Mouse (Mus musculus): ENCODE measurements around the gene 5031410I06Rik. TPM values are rescaled to one million over a fixed set of nuclear protein-coding genes. Genes with fewer than 3 reads are reported as not detected.
A peak's percentile ranks its signal among the peaks of the same experiment; 100 is the strongest.
"Not testable (repeated sequence)": the region's sequence is repeated elsewhere in the genome, so short reads cannot be mapped to it uniquely, and the experiment has no call there.

5031410I06Rik gene
- not detected for total RNA-seq (2021)
- long read RNA-seq, experiment 1: 0 reads
- long read RNA-seq, experiment 2: 0 reads

GRCm38 (mm10) chr5:26105262-26105661 lies at the start of gene 5031410I06Rik:
Gene 5031410I06Rik (minus strand): TSS chr5:26105362.
- not testable (repeated sequence) for DNase-seq

DNA sequence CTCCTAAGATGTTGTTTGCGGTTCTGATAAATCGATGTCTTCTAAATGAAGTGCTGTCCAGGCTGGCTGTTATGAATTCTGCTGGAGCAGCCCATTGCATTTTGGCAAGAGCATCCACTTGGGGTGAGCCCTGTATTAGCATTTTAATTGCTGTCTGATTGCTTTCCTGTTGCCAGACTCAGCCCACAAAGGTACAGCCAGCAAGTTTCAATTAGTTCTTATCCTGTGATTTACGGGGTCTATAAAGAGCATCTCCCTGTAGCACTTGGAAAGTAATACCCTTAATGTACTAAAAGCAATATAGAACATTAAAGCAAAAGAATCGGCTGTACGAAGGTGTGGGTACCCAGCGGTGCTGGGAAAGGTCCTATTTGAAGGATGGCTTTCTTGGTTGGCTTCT lies 37.7 kb upstream of the 5031410I06Rik start:
- DNase-seq: no peak

GRCm38 (mm10) chr5:26121321-26121720 lies 16.2 kb upstream of the 5031410I06Rik start, which contains the start of gene Gm10220:
Gene Gm10220 (minus strand): TSS chr5:26121421.
- DNase-seq: not testable (repeated sequence)

- not testable (repeated sequence) for DNase-seq
These were observed 16.0 kb downstream of the 5031410I06Rik start, which contains the start of gene Gm10471 for GRCm38 (mm10) chr5:26089191-26089590. Gene Gm10471 (minus strand): TSS chr5:26089291.

- DNase-seq: not testable (repeated sequence)
These were observed 26.1 kb downstream of the 5031410I06Rik start for GRCm38 (mm10) chr5:26079023-26079422.

- DNase-seq: peak; percentile 2
These were observed 34.4 kb downstream of the 5031410I06Rik start for GRCm38 (mm10) chr5:26070716-26071115.

- not testable (repeated sequence) for DNase-seq
These were observed 46.7 kb downstream of the 5031410I06Rik start, which contains the start of gene Gm7347 for GRCm38 (mm10) chr5:26058481-26058880. Gene Gm7347 (minus strand): TSS chr5:26058581.

Other genes starting within 250 kb of the 5031410I06Rik start
- gene Gm21663, start 163.0 kb downstream of the 5031410I06Rik start, total RNA-seq (2021): not detected
- gene Gm21671, start 150.9 kb downstream of the 5031410I06Rik start, total RNA-seq (2021): not detected
- gene Gm21680, start 132.7 kb downstream of the 5031410I06Rik start, total RNA-seq (2021): not detected
- not detected for gene Gm21698, start 116.7 kb downstream of the 5031410I06Rik start, total RNA-seq (2021)
- gene Gm1979, start 100.6 kb downstream of the 5031410I06Rik start, total RNA-seq (2021): not detected
- gene Gm5862, start 82.4 kb downstream of the 5031410I06Rik start, total RNA-seq (2021): not detected
- gene Speer4a, start 65.8 kb downstream of the 5031410I06Rik start, total RNA-seq (2021): not detected
- not detected for gene Gm7347, start 46.8 kb downstream of the 5031410I06Rik start, total RNA-seq (2021)
- gene Gm10471, start 16.1 kb downstream of the 5031410I06Rik start, total RNA-seq (2021): not detected
- not detected for gene Gm10220, start 16.1 kb upstream of the 5031410I06Rik start, total RNA-seq (2021)
- not detected for gene Gm7361, start 152.3 kb upstream of the 5031410I06Rik start, total RNA-seq (2021)

Data from gastrocnemius, postnatal 10 days (tissue).